Mouse (Mus musculus): ENCODE results near the gene Rdh7.
A peak's percentile ranks its signal among the peaks of the same experiment; 100 is the strongest.
"Not testable (repeated sequence)": the region's sequence is repeated elsewhere in the genome, so short reads cannot be mapped to it uniquely, and the experiment has no call there.

Rdh7 gene

DNA sequence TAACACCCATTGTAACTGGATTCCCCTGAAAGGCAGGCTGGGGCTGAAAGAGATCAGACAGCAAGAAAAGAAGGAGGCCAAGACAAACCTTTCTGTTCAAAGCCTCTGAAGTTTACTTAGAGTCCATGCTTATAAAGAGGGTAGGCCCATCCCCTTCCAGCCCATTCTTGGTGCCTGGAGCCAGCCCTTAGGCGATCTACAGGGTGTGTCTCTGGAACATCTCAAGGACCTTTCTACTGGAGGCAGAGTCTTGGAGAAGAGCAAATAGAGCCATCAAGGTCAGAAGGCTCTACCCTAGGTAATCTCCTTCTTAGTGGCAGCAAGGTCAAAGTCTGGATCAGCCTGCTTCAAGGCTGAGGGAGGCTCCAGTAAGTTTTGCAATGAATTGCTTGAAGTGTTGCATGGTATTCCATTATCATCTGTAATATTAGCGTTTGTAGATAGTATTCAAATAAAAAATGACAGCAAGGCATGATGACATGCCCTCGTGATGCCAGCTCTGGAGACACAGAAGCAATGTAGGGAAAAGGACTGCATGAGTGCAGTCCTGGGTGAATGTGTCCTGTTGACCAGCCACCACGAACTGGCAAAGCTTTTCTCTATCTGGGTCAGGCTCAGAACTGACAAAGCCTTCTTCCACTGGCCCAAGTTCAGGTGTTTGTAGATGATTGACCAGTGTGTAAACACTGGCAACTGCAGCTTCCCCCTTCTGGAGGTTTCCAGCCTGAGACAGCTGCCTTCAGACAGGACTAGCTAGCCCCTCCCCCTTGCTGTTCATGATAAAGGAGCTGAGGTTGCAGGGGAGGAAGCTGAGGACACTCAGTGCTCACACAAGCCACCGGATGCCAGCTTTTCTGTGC lies 4.8 kb upstream of the Rdh7 start:
- DNase-seq (ENCODE audit: low spot score in 2 of 2) = peak in 1 of 2 experiments; percentile 25

DNA sequence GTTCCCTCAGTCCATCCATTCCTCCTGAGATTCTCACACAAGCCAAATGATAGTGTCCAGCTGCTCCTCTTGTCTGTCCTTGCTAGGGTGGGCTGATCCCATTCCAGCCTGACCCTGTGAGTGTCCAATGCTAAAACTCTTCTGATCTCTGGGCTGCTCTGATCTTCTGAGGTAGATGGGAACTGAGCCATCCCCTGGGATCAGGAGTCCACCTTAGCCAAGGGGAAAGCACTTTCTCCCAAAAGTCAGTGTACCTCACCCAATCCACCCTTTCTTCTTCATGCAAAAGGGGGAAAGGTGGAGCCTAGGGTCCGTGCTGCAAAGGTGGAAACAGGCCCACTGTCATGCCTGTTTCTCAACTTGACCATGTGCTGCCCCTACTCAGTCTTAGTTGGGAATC lies 2.9 kb upstream of the Rdh7 start:
- no peak for DNase-seq (ENCODE audit: low spot score in 2 of 2)

DNA sequence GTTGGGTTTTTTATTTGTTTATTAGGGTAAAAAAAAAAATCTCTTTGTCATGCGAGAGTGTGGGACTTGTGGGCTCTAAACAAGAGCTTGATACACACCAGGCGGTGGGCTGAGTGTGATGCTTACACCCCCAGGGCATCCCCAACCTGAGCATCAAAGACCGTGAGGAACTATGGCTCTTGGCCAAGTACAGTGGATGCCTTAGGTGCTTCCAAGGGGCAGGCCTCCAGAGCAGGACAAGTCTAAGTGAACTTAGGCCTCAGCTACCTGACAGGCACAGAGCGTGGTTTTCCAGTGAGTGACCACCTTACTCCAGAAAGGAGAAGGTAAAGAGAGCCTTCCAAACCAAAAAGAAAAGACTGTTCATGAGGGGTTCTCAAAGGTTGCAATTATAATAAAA lies 1.6 kb downstream of the Rdh7 start:
- DNase-seq (ENCODE audit: low spot score in 2 of 2) = no peak

DNA sequence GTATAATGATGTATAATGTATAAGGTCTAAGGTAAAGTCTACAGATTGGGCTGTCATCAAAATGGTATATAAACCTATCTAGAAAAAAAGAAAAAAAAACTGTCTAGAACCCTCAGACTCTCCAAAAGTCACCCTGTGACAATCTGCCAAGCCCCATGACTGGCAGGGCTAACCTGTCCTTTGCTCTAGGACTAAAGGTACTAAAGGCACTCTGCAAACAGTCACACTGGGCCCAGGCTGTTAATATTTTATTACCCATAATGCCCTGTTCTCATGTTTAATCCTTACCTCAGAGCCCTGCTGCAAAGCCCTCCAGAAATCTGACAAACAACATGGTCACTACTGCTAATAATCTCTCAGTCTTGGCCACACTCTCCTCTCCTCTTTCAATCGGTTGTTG lies 2.1 kb downstream of the Rdh7 start:
- no peak for DNase-seq (ENCODE audit: low spot score in 2 of 2)

DNA sequence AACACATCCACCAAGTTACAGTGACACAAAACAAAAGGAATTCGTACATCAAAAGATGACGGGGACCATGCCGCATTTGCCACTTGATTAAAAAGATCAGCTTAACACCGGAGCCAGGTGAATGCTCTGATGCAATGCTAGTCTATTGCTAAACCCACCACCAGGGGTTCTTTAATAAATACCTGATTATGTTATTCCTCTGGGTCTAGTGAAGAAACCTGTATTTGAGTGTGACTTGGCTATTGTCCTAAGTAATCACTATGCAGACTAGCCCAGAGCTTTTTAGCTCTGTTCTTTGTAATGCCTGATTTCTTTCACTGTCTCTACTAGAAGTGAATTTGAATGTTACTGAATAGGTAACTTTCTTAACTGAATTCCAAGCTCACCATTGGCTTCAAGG lies 7.6 kb downstream of the Rdh7 start:
- no peak for DNase-seq (ENCODE audit: low spot score in 2 of 2)

DNA sequence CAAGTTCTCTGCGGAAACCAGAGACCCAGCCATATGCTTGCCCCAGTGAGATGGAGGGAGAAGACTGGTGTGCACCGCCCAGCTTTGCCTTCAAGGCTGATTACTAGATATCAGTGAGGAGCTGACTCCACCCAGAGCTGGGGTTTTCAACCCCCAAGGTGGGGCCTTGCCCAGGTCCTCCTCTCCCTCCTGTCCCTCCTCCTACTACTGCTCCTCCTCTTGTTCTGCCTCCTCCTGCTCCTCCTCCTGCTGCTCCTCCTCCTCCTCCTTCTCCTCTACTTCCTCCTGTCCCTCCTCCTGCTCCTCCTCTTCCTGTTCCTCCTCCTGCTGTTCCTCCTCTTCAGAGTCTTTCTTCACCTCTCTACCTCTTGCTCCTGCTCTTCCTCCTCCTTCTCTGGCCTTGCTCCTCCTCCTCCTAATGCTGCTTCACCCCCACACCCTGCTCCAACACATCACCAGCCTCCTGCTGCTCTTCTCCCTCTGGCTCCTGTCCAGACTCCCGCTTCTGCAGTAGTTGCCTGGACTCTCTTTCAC lies 9.4 kb downstream of the Rdh7 start:
- peak in 1 of 2 experiments; percentile 18 for DNase-seq (ENCODE audit: low spot score in 2 of 2)

DNA sequence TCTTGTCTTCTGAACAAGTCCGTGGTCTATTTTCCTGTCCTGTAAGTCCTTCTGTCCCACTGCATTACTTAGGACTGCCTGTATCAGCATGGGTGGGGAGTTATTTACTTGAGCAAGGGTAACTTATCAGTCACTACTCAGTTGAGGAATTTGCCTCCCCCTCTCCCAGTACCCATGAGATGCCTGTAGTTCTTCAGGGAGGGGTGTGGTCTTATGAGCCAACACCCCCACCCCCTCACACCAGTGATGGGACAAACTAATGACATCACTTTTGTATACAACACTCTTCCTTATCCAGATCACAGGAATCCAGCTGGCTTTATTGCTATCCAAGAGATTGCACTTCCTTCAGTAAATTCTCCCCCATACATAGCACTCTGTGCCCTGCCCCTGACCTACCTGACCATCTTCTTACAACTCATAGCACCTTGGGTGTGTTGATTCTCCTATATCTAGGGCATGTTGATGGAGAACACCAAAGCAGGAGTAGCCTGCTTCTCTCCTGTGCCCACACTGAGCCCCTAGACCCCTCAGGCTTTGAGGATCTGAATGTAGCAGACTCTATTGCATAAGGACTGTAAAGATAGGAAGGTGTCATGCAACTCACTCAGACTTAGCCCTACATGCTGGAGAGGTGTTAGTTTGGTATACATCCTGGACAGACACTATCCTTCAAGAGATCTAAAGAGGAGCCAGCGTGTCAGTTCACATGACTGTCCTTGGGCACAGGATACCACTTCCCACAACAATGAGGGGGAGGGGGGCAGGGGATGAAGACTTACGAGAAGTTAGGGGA lies 10.2 kb downstream of the Rdh7 start:
- DNase-seq (ENCODE audit: low spot score in 2 of 2) = no peak

DNA sequence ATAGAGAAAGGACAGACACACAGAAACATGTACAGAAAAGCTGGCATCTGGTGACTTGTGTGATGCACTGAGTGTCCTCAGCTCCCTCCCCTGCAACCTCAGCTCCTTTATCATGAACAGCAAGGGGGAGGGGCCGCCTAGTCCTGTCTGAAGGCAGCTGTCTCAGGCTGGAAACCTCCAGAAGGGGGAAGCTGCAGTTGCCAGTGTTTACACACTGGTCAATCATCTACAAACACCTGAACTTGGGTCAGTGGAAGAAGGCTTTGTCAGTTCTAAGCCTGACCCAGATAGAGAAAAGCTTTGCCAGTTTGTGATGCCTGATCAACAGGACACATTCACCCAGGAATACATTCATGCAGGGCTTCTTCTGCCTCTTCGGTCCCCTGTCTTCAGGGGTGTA lies 10.9 kb downstream of the Rdh7 start:
- DNase-seq (ENCODE audit: low spot score in 2 of 2) = peak; percentile 37 to 57

DNA sequence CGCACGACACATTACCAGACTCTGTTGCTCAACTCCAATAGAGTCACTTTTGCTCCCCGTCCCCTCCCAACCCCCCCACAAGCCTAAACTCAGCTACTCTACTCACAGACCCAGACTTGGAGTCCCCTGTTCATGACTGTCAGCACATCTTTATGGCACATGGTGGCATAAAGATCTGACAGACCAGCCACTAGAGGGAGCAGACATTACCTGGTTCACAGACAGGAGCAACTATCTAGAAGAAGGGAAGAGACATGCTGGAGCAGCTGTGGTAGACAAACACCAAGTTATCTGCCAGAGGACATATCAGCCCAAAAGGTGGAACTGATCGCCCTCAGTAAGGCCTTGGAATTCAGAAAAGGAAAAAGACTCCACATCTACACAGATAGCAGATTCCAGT lies 16.1 kb downstream of the Rdh7 start:
- no peak for DNase-seq (ENCODE audit: low spot score in 2 of 2)

DNA sequence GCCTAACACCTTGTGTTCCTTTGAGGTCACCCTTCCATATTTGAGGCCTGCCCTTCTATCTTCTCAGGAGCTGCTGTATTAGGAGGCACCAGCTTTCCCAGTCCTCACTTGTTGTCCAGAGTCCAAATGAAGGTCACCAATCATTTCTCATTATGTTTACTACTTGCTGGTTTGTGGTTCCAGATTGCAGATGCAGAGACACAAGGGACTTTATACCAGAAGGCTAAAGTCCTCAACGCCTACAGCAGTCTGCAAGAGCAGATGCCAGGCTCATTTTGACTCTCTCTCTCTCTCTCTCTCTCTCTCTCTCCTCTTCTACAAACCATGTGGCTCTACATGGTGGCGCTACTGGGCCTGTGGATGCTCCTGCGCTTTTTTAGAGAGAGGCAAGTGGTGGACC lies 22.4 kb downstream of the Rdh7 start, which contains the start of gene Rdh16f2:
Gene Rdh16f2 (plus strand): TSS at position 243 of the 400 bp plus-strand sequence.
- no peak for DNase-seq (ENCODE audit: low spot score in 2 of 2)

DNA sequence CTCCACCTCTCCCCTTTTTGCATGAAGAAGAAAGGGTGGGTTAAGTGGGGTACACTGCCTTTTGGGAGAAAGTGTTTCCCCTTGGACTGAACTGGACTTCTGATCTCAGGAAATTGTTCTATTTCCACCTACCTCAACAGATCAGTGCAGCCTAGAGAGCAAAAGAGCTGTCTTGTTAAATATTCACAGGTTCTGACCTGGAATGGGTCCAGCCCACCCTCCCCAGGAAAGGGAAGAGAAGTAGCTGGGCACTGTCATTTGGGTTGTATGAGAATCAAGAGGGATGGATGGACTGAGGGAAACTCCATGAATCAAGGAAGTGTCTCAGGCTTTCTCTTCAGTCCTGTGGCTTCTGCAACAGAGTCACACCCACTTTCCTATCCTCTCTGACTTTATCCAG lies 23.7 kb downstream of the Rdh7 start:
- DNase-seq (ENCODE audit: low spot score in 2 of 2) = no peak

DNA sequence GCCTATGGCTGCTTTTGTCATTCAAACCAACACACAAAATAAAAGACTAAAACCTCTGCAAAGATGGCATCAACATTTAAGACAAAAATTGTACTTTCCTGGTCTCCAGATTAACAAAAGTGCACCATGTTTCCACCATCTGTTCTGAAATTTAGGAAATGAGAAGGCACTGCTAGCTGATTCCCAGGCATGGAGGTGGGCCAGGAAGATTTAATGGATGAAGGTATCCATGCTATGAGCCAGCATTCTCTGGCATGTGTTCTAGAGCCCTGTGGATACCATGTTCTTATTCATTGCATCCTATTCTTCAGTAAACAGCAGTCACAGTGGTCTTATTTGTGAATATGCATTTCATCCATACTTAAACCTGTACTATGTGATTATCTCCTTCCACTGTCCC lies 32.2 kb downstream of the Rdh7 start:
- no peak for DNase-seq (ENCODE audit: low spot score in 2 of 2)

DNA sequence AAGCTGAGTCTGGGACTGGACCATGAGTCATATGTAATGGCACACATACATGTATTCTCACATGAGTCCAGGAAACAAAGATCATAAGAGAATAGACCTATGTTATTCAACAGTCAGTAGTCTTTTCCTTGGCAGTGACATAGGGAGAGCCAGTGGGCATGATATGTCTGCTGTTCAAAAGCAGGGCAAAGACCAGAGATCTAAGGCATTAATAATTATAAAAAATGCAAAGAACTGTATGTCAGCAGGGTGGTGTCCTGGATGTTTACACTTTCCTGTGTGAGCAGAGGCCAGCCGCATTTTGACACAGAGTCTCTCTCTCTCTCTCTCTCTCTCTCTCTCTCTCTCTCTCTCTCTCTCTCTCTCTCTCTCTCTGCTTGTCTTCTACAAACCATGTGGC lies 39.0 kb downstream of the Rdh7 start, which contains the start of gene Rdh19:
Gene Rdh19 (plus strand): TSS at position 301 of the 400 bp plus-strand sequence.
- DNase-seq (ENCODE audit: low spot score in 2 of 2) = no peak

DNA sequence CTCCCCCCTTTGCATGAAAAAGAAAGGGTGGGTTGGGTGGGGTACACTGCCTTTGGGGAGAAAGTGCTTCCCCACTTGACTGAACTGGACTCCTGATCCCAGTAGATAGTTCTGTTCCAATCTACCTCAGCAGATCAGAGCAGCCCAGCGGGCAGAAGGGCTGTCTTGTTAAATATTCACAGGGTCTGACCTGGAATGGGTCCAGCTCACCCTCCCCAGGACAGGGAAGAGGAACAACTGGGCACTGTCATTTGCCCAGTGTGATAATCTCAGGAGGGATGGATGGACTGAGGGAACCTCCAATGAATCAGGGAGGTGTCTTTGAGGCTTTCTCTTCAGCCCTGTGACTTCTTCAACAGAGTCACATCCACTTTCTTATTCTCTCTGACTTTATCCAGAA lies 40.5 kb downstream of the Rdh7 start:
- DNase-seq (ENCODE audit: low spot score in 2 of 2) = no peak

DNA sequence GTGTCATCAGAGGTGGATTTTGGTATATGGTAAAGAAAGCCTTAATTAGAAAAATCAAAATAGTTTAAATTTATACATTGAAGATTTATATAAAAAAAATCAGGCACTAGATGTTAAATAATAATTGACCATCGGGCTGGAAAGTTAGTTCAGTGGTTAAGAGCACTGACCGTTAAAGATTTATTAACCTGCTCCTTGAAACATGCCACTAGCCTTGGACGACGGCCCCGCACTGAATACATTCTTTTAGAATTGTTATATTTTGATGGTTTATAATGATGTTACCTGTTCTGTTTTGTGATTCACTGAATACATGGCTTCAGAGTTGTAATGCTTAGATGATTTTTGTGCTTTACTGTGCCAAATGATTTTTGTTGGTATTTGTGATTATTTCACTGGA lies 42.7 kb downstream of the Rdh7 start:
- DNase-seq (ENCODE audit: low spot score in 2 of 2) = not testable (repeated sequence)

DNA sequence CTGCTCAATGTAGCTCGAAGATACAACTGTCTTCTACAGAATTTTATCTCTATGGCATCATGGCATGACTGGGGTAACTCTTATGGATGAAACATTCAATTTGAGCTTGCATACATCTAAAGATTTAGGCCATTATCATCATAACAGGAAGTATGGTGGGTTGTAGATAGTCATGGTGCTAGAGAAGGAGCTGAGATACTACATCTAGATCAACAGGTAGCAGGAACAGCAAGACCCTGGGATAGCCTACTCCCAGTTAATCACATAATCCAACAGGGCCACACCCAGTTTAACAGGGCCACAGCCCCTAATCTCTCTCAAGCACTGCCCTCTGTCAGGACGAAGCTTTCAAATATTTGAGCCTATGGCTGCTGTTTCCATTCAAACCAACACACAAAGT lies 47.8 kb downstream of the Rdh7 start:
- no peak for DNase-seq (ENCODE audit: low spot score in 2 of 2)

DNA sequence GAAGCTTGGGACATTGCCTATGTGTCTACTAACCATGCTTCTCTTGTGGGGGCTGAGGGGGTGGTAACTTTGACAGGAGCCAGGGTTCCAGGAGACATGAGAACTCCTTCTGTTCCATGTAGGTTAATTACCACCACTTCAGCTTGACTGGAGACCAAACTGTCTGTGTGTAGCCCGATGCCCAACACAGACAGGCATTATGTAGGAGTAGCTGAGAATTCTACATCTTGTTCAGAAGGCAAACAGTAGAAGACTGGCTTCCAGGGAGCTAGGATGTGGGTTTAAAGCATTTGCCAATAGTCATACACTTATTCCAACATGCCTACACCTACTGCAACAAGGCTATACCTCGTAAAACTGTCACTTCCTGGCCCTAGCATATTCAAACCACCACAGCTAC lies 50.1 kb downstream of the Rdh7 start:
- no peak for DNase-seq (ENCODE audit: low spot score in 2 of 2)

DNA sequence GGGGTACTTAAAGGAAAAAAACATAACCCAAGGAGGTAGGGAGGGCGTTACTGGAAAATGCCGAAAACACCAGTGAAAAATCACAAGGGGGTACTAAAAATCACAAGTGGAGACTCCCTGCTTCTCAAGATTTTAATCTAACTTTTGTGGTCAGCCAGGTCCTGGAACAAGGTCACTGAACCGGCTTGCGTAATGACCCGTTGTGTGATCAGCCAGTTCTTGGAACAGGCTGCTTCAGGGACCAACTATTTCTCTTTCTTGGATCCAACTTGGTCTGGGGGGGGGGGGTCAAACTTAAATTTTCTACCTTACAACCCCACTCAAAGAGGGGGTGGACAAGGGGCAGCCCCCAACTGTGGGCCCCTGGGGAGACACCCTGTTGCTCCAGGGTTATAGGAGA lies 50.8 kb downstream of the Rdh7 start:
- DNase-seq (ENCODE audit: low spot score in 2 of 2) = not testable (repeated sequence)

DNA sequence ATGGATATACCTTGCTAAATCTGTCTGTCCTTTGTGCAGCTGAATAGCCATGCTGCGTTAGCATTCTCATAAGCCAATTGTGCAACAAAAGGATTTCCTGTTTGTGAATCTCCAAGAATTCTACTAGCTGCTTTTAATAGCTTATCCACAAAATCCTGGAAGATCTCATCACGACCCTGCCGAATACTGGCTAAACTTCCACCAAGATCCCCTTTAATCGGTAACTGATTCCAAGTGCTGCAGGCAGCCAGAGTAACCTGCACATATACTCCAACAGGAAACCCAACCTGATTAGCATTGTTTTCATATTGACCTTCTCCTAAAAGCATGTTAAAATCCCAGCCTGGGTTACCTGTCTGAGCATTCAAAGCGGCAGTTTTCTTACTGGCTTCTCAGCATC lies 53.3 kb downstream of the Rdh7 start:
- DNase-seq (ENCODE audit: low spot score in 2 of 2) = no peak

DNA sequence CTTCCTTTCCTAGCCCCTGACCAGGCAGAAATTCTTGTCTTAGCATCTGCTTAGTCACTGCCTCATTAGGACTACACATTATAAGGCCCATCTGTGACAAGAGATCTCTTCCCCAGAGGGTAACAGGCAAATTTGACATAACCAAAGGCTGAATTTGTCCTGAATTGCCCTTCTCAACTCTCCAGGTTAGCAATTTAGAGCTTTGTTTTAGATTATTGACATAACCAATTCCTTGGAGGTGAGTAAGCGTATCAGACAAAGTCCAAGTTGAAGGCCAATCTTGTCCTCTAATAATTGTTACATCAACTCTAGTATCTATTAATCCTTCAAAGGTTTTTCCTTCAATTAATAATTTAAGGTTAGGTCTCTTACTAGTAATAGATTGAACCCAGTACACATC lies 54.4 kb downstream of the Rdh7 start:
- DNase-seq (ENCODE audit: low spot score in 2 of 2) = not testable (repeated sequence)

Data from urinary bladder, adult 18-20 months (tissue).